Mouse (Mus musculus): ENCODE measurements at regions not wholly inside any gene's neighbourhood (a gene's known extent, or its start where the extent isn't known, plus 50 kb on each side); places are given as distances from the start of the nearest gene placed in this dataset.

GRCm38 (mm10) chr10:54448352-54449043, 372.1 kb upstream of the Man1a start:
- no peak for ATAC-seq (replicated peaks)
- Histone ChIP-seq H3K4me2 (replicated peaks) (no peak overlapping the region), H3K4me3 (no peak overlapping the region), H3K9me3 (no peaks in the 10 kb centered on the region), H3K36me3 (no peaks in the 10 kb centered on the region), H3K4me1 (no peaks in the 10 kb centered on the region), H3K27me3 (no peaks in the 10 kb centered on the region), H3K27ac (replicated peaks) (no peak overlapping the region), H3K9ac (replicated peaks) (no peak overlapping the region)
- 91% methylated on average over 2 of the region's 2 CpGs for WGBS

DNA sequence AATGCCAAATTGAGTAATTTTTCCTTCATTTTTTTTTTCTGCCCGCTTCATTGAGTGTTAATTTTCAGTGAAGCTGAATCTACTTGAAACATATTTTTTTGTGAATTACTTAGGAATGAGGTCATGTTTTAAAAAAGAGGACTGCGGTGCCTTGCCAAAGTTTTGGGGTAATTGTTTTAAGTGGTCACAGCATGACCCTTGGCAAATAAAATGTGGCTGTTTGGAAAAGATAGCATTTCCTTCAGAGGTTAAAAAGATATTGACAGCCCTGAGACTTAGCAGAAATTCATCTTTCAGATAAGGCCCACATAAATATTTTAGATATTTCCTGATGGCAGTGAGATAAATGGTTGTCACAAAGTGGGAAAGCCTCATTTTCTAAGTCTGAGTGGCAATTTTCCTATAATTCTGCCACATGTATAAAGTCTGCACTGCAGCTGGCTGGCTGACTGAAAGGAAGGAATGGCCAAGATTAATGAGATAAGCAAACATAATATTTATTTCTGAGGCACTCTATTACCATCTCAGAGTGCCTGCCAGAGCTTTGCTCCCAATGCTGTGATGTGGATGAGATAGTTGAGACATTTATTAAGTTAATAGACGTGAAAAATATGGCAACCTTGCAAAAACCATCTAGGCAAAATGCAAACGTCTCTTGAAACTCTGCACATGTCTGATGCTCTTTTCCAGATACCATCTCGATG, 327.0 kb upstream of the Man1a start:
- Histone ChIP-seq H3K36me3 (no peaks in the 10 kb centered on the region), H3K9ac (replicated peaks) (no peak overlapping the region), H3K9me3 (no peaks in the 10 kb centered on the region), H3K4me1 (no peaks in the 10 kb centered on the region), H3K4me2 (replicated peaks) (no peak overlapping the region), H3K4me3 (no peak overlapping the region), H3K27me3 (no peaks in the 10 kb centered on the region), H3K27ac (replicated peaks) (no peak overlapping the region)
- WGBS = 67% methylated on average over 5 of the region's 5 CpGs
- no peak for ATAC-seq (replicated peaks)

- Histone ChIP-seq H3K9ac (replicated peaks) (no peak overlapping the region), H3K36me3 (no peaks in the 10 kb centered on the region), H3K4me2 (replicated peaks) (no peak overlapping the region), H3K27me3 (no peaks in the 10 kb centered on the region), H3K27ac (replicated peaks) (no peak overlapping the region), H3K4me3 (no peak overlapping the region), H3K9me3 (no peaks in the 10 kb centered on the region), H3K4me1 (no peaks in the 10 kb centered on the region)
- ATAC-seq (replicated peaks) = no peak
- WGBS = 85% methylated on average over 2 of the region's 2 CpGs
Measured at GRCm38 (mm10) chr10:54383751-54384150, 307.3 kb upstream of the Man1a start.

- H3K4me1 ChIP-seq = no peaks in the 10 kb centered on the region
- no peaks in the 10 kb centered on the region for H3K36me3 ChIP-seq
- ATAC-seq (replicated peaks) = no peak
- H3K27ac ChIP-seq (replicated peaks) = no peak overlapping the region
- H3K4me2 ChIP-seq (replicated peaks) = no peak overlapping the region
- no peak overlapping the region for H3K9ac ChIP-seq (replicated peaks)
- H3K4me3 ChIP-seq = no peak overlapping the region
- H3K27me3 ChIP-seq = no peaks in the 10 kb centered on the region
- H3K9me3 ChIP-seq = no peaks in the 10 kb centered on the region
- 86% methylated on average over 2 of the region's 2 CpGs for WGBS
Measured at GRCm38 (mm10) chr10:54381530-54381929, 305.1 kb upstream of the Man1a start.

- 92% methylated on average over 3 of the region's 3 CpGs for WGBS
- no peak for ATAC-seq (replicated peaks)
- Histone ChIP-seq H3K4me2 (replicated peaks) (no peak overlapping the region), H3K27ac (replicated peaks) (no peak overlapping the region), H3K4me1 (no peaks in the 10 kb centered on the region), H3K4me3 (no peak overlapping the region), H3K27me3 (no peaks in the 10 kb centered on the region), H3K9ac (replicated peaks) (no peak overlapping the region), H3K9me3 (no peaks in the 10 kb centered on the region), H3K36me3 (no peaks in the 10 kb centered on the region)
Measured at GRCm38 (mm10) chr10:54369158-54369557, 292.7 kb upstream of the Man1a start.

DNA sequence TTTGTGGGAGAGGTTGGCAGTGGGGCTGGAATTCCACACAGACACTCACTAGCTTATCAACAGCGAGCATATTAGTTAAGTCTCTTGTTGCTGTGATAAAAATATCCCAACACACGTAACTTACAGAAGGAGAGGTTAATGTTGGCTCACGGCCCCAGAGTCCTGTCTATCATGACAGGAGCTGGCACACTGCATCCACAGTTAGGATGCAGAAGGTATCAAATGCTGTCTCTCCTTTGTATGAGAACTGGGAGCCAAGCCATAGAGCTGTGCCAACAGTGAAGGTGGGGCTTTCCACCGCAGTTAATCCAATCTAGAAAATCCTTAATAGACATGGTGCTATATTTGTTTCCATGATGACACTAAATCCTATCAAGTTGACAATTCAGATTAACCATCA, 288.9 kb upstream of the Man1a start:
- ATAC-seq (replicated peaks) = peak; percentile 92
- Histone ChIP-seq H3K27me3 (no peaks in the 10 kb centered on the region), H3K4me3 (no peak overlapping the region), H3K9me3 (no peaks in the 10 kb centered on the region), H3K4me2 (replicated peaks) (no peak overlapping the region), H3K36me3 (no peaks in the 10 kb centered on the region), H3K9ac (replicated peaks) (no peak overlapping the region), H3K27ac (replicated peaks) (no peak overlapping the region), H3K4me1 (no peaks in the 10 kb centered on the region)
- 57% methylated on average over 4 of the region's 4 CpGs for WGBS

DNA sequence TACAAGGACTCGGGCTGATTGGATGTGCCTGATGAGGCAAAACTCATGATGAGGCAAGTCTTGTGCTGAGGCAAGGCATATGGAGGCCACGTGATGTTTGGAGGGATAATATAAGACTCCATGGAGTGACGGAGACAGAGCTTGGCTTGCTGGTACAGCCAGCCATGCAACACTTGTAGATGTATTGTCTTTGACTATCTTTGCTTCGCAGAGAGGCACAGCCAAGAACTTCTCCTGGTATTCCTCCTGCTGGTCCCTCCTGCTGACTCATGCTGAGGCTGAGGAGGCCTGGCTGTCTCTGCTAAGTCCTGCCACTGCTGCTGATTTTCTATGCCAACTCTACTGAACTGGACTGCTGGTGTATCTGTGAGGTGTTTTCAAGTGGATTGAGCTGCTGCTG, 260.8 kb upstream of the Man1a start:
- no peaks in the 10 kb centered on the region for H3K27me3 ChIP-seq
- no peak overlapping the region for H3K4me3 ChIP-seq
- no peak overlapping the region for H3K27ac ChIP-seq (replicated peaks)
- no peak for ATAC-seq (replicated peaks)
- H3K9me3 ChIP-seq = no peaks in the 10 kb centered on the region
- 87% methylated on average over 4 of the region's 4 CpGs for WGBS
- H3K4me1 ChIP-seq = no peaks in the 10 kb centered on the region
- no peak overlapping the region for H3K4me2 ChIP-seq (replicated peaks)
- no peaks in the 10 kb centered on the region for H3K36me3 ChIP-seq
- H3K9ac ChIP-seq (replicated peaks) = no peak overlapping the region
